Mouse (Mus musculus) hindbrain, postnatal 0 days (tissue): Measurements from ENCODE around the gene E2f2. TPM values are rescaled to one million over a fixed set of nuclear protein-coding genes. Genes with fewer than 3 reads are reported as not detected.

Experiments
- ATAC-seq: fragments of 200-750 bp; cut with Nextera tagmentation; 2 replicates; pipeline ENCODE4 v1.8.0; 2017; ENCODE audit warnings: mild to moderate bottlenecking, moderate TSS enrichment, moderate library complexity
- DNase-seq: peaks from one replicate; pipeline ENCODE4 v3.0.0-alpha.2; 2015; ENCODE audit warnings: low spot score
- H3K27ac ChIP-seq: fragments of 300-500 bp; sonication (generic); 2 replicates; pipeline ENCODE4 v1.5.1; 2014; ENCODE audit warnings: mild to moderate bottlenecking
- H3K27me3 ChIP-seq: fragments of 300-500 bp; sonication (generic); 2 replicates; pipeline ENCODE4 v1.6.1; 2014; ENCODE audit warnings: low read length, mixed read lengths; ENCODE audit not compliant: insufficient read depth
- H3K36me3 ChIP-seq: fragments of 300-500 bp; sonication (generic); 2 replicates; pipeline ENCODE4 v1.6.1; 2014; ENCODE audit warnings: low read length, mixed read lengths; ENCODE audit not compliant: insufficient read depth
- H3K4me1 ChIP-seq: fragments of 300-500 bp; sonication (generic); 2 replicates; pipeline ENCODE4 v1.6.1; 2014; ENCODE audit warnings: antibody characterized with exemption, low read length, mixed read lengths; ENCODE audit not compliant: insufficient read depth
- H3K4me2 ChIP-seq: fragments of 300-500 bp; sonication (generic); 2 replicates; pipeline ENCODE4 v1.6.1; 2014; ENCODE audit warnings: low read depth, mild to moderate bottlenecking, low read length, moderate library complexity, mixed read lengths
- H3K4me3 ChIP-seq: fragments of 300-500 bp; sonication (generic); 2 replicates; pipeline ENCODE4 v1.5.1; 2014; ENCODE audit warnings: low read length
- H3K9ac ChIP-seq: fragments of 300-500 bp; sonication (generic); replicated peaks from 2 replicates; pipeline ENCODE4 v1.6.1; 2014; ENCODE audit warnings: mild to moderate bottlenecking, low read length, moderate library complexity, mixed read lengths
- H3K9me3 ChIP-seq: fragments of 300-500 bp; sonication (generic); 2 replicates; pipeline ENCODE4 v1.6.1; 2016; ENCODE audit warnings: low read length, mixed read lengths
- CTCF ChIP-seq: IDR thresholded peaks from 2 replicates; pipeline ENCODE4 v1.5.1; 2016; ENCODE audit warnings: antibody characterized with exemption, control low read depth, low read depth
- WGBS: fragments of 180-500 bp; shearing (Covaris S2); extraction: QIAGEN DNeasy Blood & Tissue Kit; methylation state at CpG from one replicate; pipeline ENCODE4 v1.1.7; 2014; 5-methylcytosine and 5-hydroxymethylcytosine counted together
- polyA plus RNA-seq: library from polyadenylated mRNA; unstranded; fragments of >200 nt; fragmentation: Nextera tagmentation; extraction: Ambion mirVana; gene quantifications from 2 replicates; pipeline ENCODE4 v1.2.1, GENCODE M21; 2015
- total RNA-seq: library from RNA; depleted of rRNA; stranded (reverse); fragments of >200 nt; gene quantifications from 2 replicates; pipeline ENCODE4 v1.2.3, GENCODE M21; 2014

E2f2 gene
- total and polyA plus RNA-seq, 2 experiments from 2014 or later = 2.4 to 3.7 TPM

DNA sequence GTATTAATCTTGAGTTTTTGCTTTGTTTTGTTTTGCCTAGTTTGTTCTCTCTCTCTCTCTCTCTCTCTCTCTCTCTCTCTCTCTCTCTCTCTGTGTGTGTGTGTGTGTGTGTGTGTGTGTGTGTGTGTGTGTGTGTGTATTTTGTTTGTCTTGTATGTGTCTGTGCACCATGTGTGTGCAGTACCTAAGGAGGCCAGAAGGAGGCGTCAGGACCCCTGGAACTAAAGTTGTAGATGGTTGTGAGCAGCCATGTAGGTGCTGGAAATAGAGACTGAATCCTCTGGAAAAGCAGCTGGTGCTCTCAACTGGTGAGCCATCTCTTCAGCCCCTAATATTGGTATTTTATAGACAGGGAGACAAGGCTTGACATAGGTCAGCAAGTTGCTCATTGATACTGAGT lies 42.4 kb upstream of the E2f2 start:
- Histone ChIP-seq H3K4me3 (no peak overlapping the region), H3K9ac (no peak overlapping the region), H3K4me2 (no peak overlapping the region), H3K27ac (no peak overlapping the region), H3K9me3 (no peaks in the 10 kb centered on the region), H3K27me3 (no peaks in the 10 kb centered on the region), H3K4me1 (peaks cover 5% of the 10 kb centered on the region; the same call in 1 of the 2 replicates), H3K36me3 (no peaks in the 10 kb centered on the region)
- WGBS = 87% methylated on average over 1 of the region's 1 CpGs
- ATAC-seq (no peak), DNase-seq (no peak)
- TF ChIP-seq CTCF = peak; percentile 21

- H3K9ac ChIP-seq = peak overlapping the region; percentile 56; the same call in 1 of the 2 replicates
- H3K36me3 ChIP-seq = no peaks in the 10 kb centered on the region
- H3K27me3 ChIP-seq = no peaks in the 10 kb centered on the region
- DNase-seq (no peak), ATAC-seq (no peak)
- H3K4me1 ChIP-seq = peaks cover 15% of the 10 kb centered on the region
- H3K4me2 ChIP-seq = peak overlapping the region; percentile 84; the same call in 1 of the 2 replicates
- no peaks in the 10 kb centered on the region for H3K9me3 ChIP-seq
- TF ChIP-seq CTCF = no peak
- H3K27ac ChIP-seq = peak overlapping the region; percentile 95
- WGBS = 11% methylated on average over 9 of the region's 9 CpGs
- no peak overlapping the region for H3K4me3 ChIP-seq
These were observed 38.4 kb upstream of the E2f2 start for GRCm38 (mm10) chr4:136133801-136134200.

GRCm38 (mm10) chr4:136134418-136134977 lies 37.7 kb upstream of the E2f2 start:
- peak overlapping the region; percentile 95 for H3K27ac ChIP-seq
- peak overlapping the region; percentile 44 for H3K4me3 ChIP-seq
- TF ChIP-seq CTCF = no peak
- H3K4me1 ChIP-seq = peaks cover 15% of the 10 kb centered on the region
- no peaks in the 10 kb centered on the region for H3K36me3 ChIP-seq
- H3K4me2 ChIP-seq = peak overlapping the region; percentile 84
- peak; percentile 45 for ATAC-seq
- WGBS = 2% methylated on average over 15 of the region's 15 CpGs
- H3K9ac ChIP-seq = peak overlapping the region; percentile 56
- no peaks in the 10 kb centered on the region for H3K9me3 ChIP-seq
- H3K27me3 ChIP-seq = no peaks in the 10 kb centered on the region
- peak; percentile 52 for DNase-seq

GRCm38 (mm10) chr4:136134978-136135873 lies 37.0 kb upstream of the E2f2 start:
- Histone ChIP-seq H3K9ac (peak overlapping the region; percentile 56), H3K4me2 (peak overlapping the region; percentile 84), H3K9me3 (no peaks in the 10 kb centered on the region), H3K4me1 (peaks cover 18% of the 10 kb centered on the region), H3K4me3 (peak overlapping the region; percentile 44), H3K27ac (peak overlapping the region; percentile 95), H3K36me3 (no peaks in the 10 kb centered on the region), H3K27me3 (no peaks in the 10 kb centered on the region)
- DNase-seq (peak; percentile 86), ATAC-seq (peak; percentile 90)
- 2% methylated on average over 48 of the region's 50 CpGs for WGBS
- TF ChIP-seq CTCF = no peak

DNA sequence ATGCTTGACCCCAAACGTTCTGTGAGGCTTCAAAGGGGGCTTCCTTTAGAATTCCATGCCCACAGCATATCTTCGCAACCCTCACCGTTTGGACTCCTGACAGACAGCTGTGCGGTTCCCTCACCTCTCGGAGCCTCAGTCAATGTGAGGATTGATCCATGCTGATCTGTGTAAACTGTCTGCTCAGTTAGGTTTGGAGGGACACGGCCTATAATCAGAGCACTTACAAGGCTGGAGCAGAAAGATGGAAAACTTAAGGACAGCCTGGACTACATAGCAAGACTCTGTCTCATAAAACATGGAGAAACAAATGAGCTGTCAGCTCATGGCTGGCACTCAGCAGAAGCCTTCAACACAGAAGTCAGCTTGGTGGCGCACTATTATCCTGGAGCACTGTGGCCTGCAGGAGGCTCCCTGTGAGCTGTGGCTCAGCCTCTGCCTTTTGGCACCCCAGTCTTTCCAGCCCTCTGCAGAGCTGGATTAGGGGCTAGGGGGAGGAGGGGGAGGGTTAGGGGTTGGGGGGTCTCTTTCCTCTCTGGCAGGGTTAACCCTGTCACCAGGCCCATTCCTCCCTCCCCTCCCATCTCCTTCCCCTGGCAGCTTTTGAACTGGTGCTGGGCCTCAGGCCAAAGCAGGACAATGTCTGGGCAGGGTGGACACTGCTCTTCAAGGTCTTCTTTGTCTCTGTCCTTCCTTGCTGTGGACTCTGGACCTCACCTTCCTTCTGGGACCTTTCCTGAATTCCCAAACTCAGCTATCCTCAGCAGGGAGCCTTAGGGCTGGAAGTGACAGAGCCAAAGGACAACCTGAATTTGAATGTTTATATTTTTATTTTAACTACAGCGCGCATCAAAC lies 36.1 kb upstream of the E2f2 start:
- peak overlapping the region; percentile 56 for H3K9ac ChIP-seq

More for the DNA sequence above, 36.1 kb upstream of the E2f2 start:
- peaks cover 18% of the 10 kb centered on the region for H3K4me1 ChIP-seq
- H3K9me3 ChIP-seq = no peaks in the 10 kb centered on the region
- H3K4me2 ChIP-seq = peak overlapping the region; percentile 84
- peak overlapping the region; percentile 44; the same call in 1 of the 2 replicates for H3K4me3 ChIP-seq
- H3K27ac ChIP-seq = peak overlapping the region; percentile 95
- DNase-seq (peak; percentile 61), ATAC-seq (peak; percentile 24; the same call in 1 of the 2 replicates)
- H3K27me3 ChIP-seq = no peaks in the 10 kb centered on the region
- TF ChIP-seq CTCF = peak; percentile 48
- WGBS = 24% methylated on average over 9 of the region's 9 CpGs
- no peaks in the 10 kb centered on the region for H3K36me3 ChIP-seq
